ENCODE assay signal across 8 mouse cellular contexts in genomic region chr3:102995233-102995604, GRCm38 (mm10). TPM values are rescaled to one million over a fixed set of nuclear protein-coding genes. Genes with fewer than 3 reads are reported as not detected.
DNase-seq lines count a peak whose midpoint lies in the region; ATAC-seq lines count a peak whose summit lies in the region.

No protein-coding gene starts in this region.

- no peak for DNase-seq in kidney, postnatal 10 days
- DNase-seq in embryonic facial prominence, embryonic 10.5 days (ENCODE audit: low spot score): no peak
- DNase-seq in adrenal gland, postnatal 4 days (ENCODE audit: low spot score in 2 of 2): no peak
- no peak for DNase-seq in adrenal gland, postnatal 36 days
- no peak for DNase-seq in cerebellum, postnatal 14 days

- H3K4me1 ChIP-seq in kidney, embryonic 14.5 days (ENCODE audit: control insufficient read depth, insufficient read depth, low read length): no peaks in the 10 kb centered on the region
- H3K4me1 ChIP-seq in embryonic facial prominence, embryonic 10.5 days: peaks cover 18% of the 10 kb centered on the region
- peaks cover 14% of the 10 kb centered on the region for H3K4me1 ChIP-seq in hindbrain, embryonic 16.5 days (ENCODE audit: control insufficient read depth, insufficient read depth, low read depth, low read length)
- H3K4me1 ChIP-seq in midbrain, embryonic 16.5 days (ENCODE audit: control insufficient read depth, insufficient read depth, low read length): peaks cover 18% of the 10 kb centered on the region

- WGBS in kidney, embryonic 14.5 days: 48% methylated on average over 7 of the region's 7 CpGs
- WGBS in embryonic facial prominence, embryonic 10.5 days: 55% methylated on average over 7 of the region's 7 CpGs
- WGBS in hindbrain, embryonic 16.5 days: 52% methylated on average over 7 of the region's 7 CpGs
- 50% methylated on average over 7 of the region's 7 CpGs for WGBS in midbrain, embryonic 16.5 days

- H3K4me3 ChIP-seq in kidney, embryonic 14.5 days (ENCODE audit: low read length): peak overlapping the region; percentile 69
- peak overlapping the region; percentile 85 for H3K4me3 ChIP-seq in embryonic facial prominence, embryonic 10.5 days
- H3K4me3 ChIP-seq in hindbrain, embryonic 16.5 days (ENCODE audit: low read length): peak overlapping the region; percentile 88
- peak overlapping the region; percentile 51 for H3K4me3 ChIP-seq in midbrain, embryonic 16.5 days (ENCODE audit: low read depth, low read length)

- H3K9ac ChIP-seq in kidney, embryonic 14.5 days (ENCODE audit: low read depth, low read length): peak overlapping the region; percentile 85
- H3K9ac ChIP-seq in hindbrain, embryonic 16.5 days (ENCODE audit: low read depth, low read length): peak overlapping the region; percentile 93
- H3K9ac ChIP-seq in midbrain, embryonic 16.5 days (ENCODE audit: low read depth, low read length): peak overlapping the region; percentile 74; the same call in 1 of the 2 replicates

- H3K36me3 ChIP-seq in kidney, embryonic 14.5 days (ENCODE audit: control insufficient read depth, insufficient read depth, low read length): peaks cover 19% of the 10 kb centered on the region
- H3K36me3 ChIP-seq in embryonic facial prominence, embryonic 10.5 days (replicated peaks): peaks cover 29% of the 10 kb centered on the region
- H3K36me3 ChIP-seq in hindbrain, embryonic 16.5 days (ENCODE audit: control insufficient read depth, insufficient read depth, low read length): peaks cover 11% of the 10 kb centered on the region
- H3K36me3 ChIP-seq in midbrain, embryonic 16.5 days (ENCODE audit: control insufficient read depth, insufficient read depth, low read length): peaks cover 12% of the 10 kb centered on the region

- H3K4me2 ChIP-seq in kidney, embryonic 14.5 days (replicated peaks; ENCODE audit: low read depth, low read length): peak overlapping the region; percentile 65
- H3K4me2 ChIP-seq in hindbrain, embryonic 16.5 days (ENCODE audit: low read length): peak overlapping the region; percentile 68
- peak overlapping the region; percentile 58 for H3K4me2 ChIP-seq in midbrain, embryonic 16.5 days (ENCODE audit: low read length)

- H3K27me3 ChIP-seq in kidney, embryonic 14.5 days (ENCODE audit: control insufficient read depth, insufficient read depth, low read length): no peaks in the 10 kb centered on the region
- H3K27me3 ChIP-seq in embryonic facial prominence, embryonic 10.5 days (replicated peaks; ENCODE audit: low read depth, poor library complexity, severe bottlenecking): no peaks in the 10 kb centered on the region
- no peaks in the 10 kb centered on the region for H3K27me3 ChIP-seq in hindbrain, embryonic 16.5 days (replicated peaks; ENCODE audit: control insufficient read depth, insufficient read depth, low read length)
- no peaks in the 10 kb centered on the region for H3K27me3 ChIP-seq in midbrain, embryonic 16.5 days (ENCODE audit: control insufficient read depth, insufficient read depth, low read depth, low read length)

- H3K9me3 ChIP-seq in kidney, embryonic 14.5 days (ENCODE audit: control insufficient read depth, low read length): no peaks in the 10 kb centered on the region
- H3K9me3 ChIP-seq in embryonic facial prominence, embryonic 10.5 days: peaks cover 6% of the 10 kb centered on the region; the same call in 1 of the 2 replicates
- H3K9me3 ChIP-seq in hindbrain, embryonic 16.5 days (ENCODE audit: control insufficient read depth, low read length): no peaks in the 10 kb centered on the region
- no peaks in the 10 kb centered on the region for H3K9me3 ChIP-seq in midbrain, embryonic 16.5 days (replicated peaks; ENCODE audit: control insufficient read depth, low read length, poor library complexity, severe bottlenecking)

- H3K27ac ChIP-seq in kidney, embryonic 14.5 days (ENCODE audit: low read depth, low read length): peak overlapping the region; percentile 88; the same call in 1 of the 2 replicates
- H3K27ac ChIP-seq in embryonic facial prominence, embryonic 10.5 days (replicated peaks): peak overlapping the region; percentile 93
- H3K27ac ChIP-seq in hindbrain, embryonic 16.5 days (ENCODE audit: low read depth, low read length): peak overlapping the region; percentile 94
- H3K27ac ChIP-seq in midbrain, embryonic 16.5 days (ENCODE audit: low read length): peak overlapping the region; percentile 77

- no peak for ATAC-seq in kidney, embryonic 14.5 days (ENCODE audit: low FRiP score, low TSS enrichment)
- ATAC-seq in hindbrain, embryonic 16.5 days: peak; percentile 55
- ATAC-seq in midbrain, embryonic 16.5 days: peak; percentile 36

RNA-seq across cellular contexts. Expression of gene Sike1, which starts 0.3 kb away (rescaled TPM):
- polyA plus RNA-seq in kidney, embryonic 14.5 days (2014; fragmentation: Nextera tagmentation; extraction: Ambion mirVana): 52.2 and 72.4 TPM in 2 replicates
- 55.7 and 57.2 TPM in 2 replicates for polyA plus RNA-seq in embryonic facial prominence, embryonic 10.5 days (2016; fragmentation: Nextera tagmentation; extraction: Ambion mirVana)
- 58.0 and 60.8 TPM in 2 replicates for polyA plus RNA-seq in hindbrain, embryonic 16.5 days (2015; fragmentation: Nextera tagmentation; extraction: Ambion mirVana)
- 55.9 and 63.1 TPM in 2 replicates for polyA plus RNA-seq in midbrain, embryonic 16.5 days (2015; fragmentation: Nextera tagmentation; extraction: Ambion mirVana)
- 100 to 1,000 TPM in 1 of 2 experiments, 10 to 100 TPM in 1; 96.7 to 105 TPM for total RNA-seq in adrenal gland, postnatal 4 days (2021)
- total RNA-seq in adrenal gland, postnatal 36 days (2021): 10 to 100 TPM; 71.7 to 74.6 TPM

RNA-seq across cellular contexts. Expression of gene Csde1, which starts 25.0 kb away (rescaled TPM):
- polyA plus RNA-seq in kidney, embryonic 14.5 days (2014; fragmentation: Nextera tagmentation; extraction: Ambion mirVana): 316 and 496 TPM in 2 replicates
- polyA plus RNA-seq in embryonic facial prominence, embryonic 10.5 days (2016; fragmentation: Nextera tagmentation; extraction: Ambion mirVana): 469 and 474 TPM in 2 replicates
- 312 and 328 TPM in 2 replicates for polyA plus RNA-seq in hindbrain, embryonic 16.5 days (2015; fragmentation: Nextera tagmentation; extraction: Ambion mirVana)
- polyA plus RNA-seq in midbrain, embryonic 16.5 days (2015; fragmentation: Nextera tagmentation; extraction: Ambion mirVana): 358 and 410 TPM in 2 replicates
- 100 to 1,000 TPM; 337 to 354 TPM for total RNA-seq in adrenal gland, postnatal 4 days (2021)
- total RNA-seq in adrenal gland, postnatal 36 days (2021): 100 to 1,000 TPM; 398 to 439 TPM

RNA-seq across cellular contexts. Expression of gene Nr1h5, which starts 31.3 kb away (rescaled TPM):
- polyA plus RNA-seq in kidney, embryonic 14.5 days (2014; fragmentation: Nextera tagmentation; extraction: Ambion mirVana): not detected in 2 replicates
- not detected in 2 replicates for polyA plus RNA-seq in embryonic facial prominence, embryonic 10.5 days (2016; fragmentation: Nextera tagmentation; extraction: Ambion mirVana)
- 0.09 TPM in 1 of 2 replicates, not detected in the other for polyA plus RNA-seq in hindbrain, embryonic 16.5 days (2015; fragmentation: Nextera tagmentation; extraction: Ambion mirVana)
- 0.19 and 0.30 TPM in 2 replicates for polyA plus RNA-seq in midbrain, embryonic 16.5 days (2015; fragmentation: Nextera tagmentation; extraction: Ambion mirVana)
- total RNA-seq in adrenal gland, postnatal 4 days (2021): under 1 TPM in 1 of 2 experiments, not detected in 1; 0.48 TPM
- total RNA-seq in adrenal gland, postnatal 36 days (2021): not detected

RNA-seq across cellular contexts. Expression of gene Sycp1, which starts 59.3 kb away (rescaled TPM):
- not detected in 2 replicates for polyA plus RNA-seq in kidney, embryonic 14.5 days (2014; fragmentation: Nextera tagmentation; extraction: Ambion mirVana)
- not detected in 2 replicates for polyA plus RNA-seq in embryonic facial prominence, embryonic 10.5 days (2016; fragmentation: Nextera tagmentation; extraction: Ambion mirVana)
- polyA plus RNA-seq in hindbrain, embryonic 16.5 days (2015; fragmentation: Nextera tagmentation; extraction: Ambion mirVana): not detected in 2 replicates
- polyA plus RNA-seq in midbrain, embryonic 16.5 days (2015; fragmentation: Nextera tagmentation; extraction: Ambion mirVana): not detected in 2 replicates
- total RNA-seq in adrenal gland, postnatal 4 days (2021): under 1 TPM in 1 of 2 experiments, not detected in 1; 0.56 TPM
- not detected for total RNA-seq in adrenal gland, postnatal 36 days (2021)
